Mouse (Mus musculus) intestine, embryonic 14.5 days (tissue): Measurements from ENCODE around the gene Gtf2h4. TPM values are rescaled to one million over a fixed set of nuclear protein-coding genes. Genes with fewer than 3 reads are reported as not detected.
A peak's percentile ranks its signal among the peaks of the same experiment; 100 is the strongest.

ENCODE experiments used
- ATAC-seq: fragments of 200-750 bp; cut with Nextera tagmentation; replicated peaks from 2 replicates; pipeline ENCODE4 v1.8.0; 2017; ENCODE audit warnings: low read depth, moderate number of reproducible peaks, moderate TSS enrichment, moderate library complexity; ENCODE audit not compliant: low FRiP score, low TSS enrichment
- DNase-seq: peaks from one replicate; pipeline ENCODE4 v3.0.0-alpha.2; 2018; ENCODE audit warnings: low spot score
- H3K27ac ChIP-seq: fragments of 300-500 bp; sonication (generic); 2 replicates; pipeline ENCODE4 v1.5.1; 2014; ENCODE audit warnings: low read depth, mild to moderate bottlenecking, control low read depth
- H3K27me3 ChIP-seq: fragments of 300-500 bp; sonication (generic); replicated peaks from 2 replicates; pipeline ENCODE4 v1.6.1; 2014; ENCODE audit warnings: low read length, control low read depth; ENCODE audit not compliant: control insufficient read depth, insufficient read depth
- H3K36me3 ChIP-seq: fragments of 300-500 bp; sonication (generic); 2 replicates; pipeline ENCODE4 v1.6.1; 2014; ENCODE audit warnings: low read length, control low read depth; ENCODE audit not compliant: control insufficient read depth, insufficient read depth
- H3K4me1 ChIP-seq: fragments of 300-500 bp; sonication (generic); replicated peaks from 2 replicates; pipeline ENCODE4 v1.6.1; 2014; ENCODE audit warnings: low read length, control low read depth, mixed read lengths; ENCODE audit not compliant: control insufficient read depth, insufficient read depth
- H3K4me2 ChIP-seq: fragments of 300-500 bp; sonication (generic); 2 replicates; pipeline ENCODE4 v1.6.1; 2014; ENCODE audit warnings: low read length
- H3K4me3 ChIP-seq: fragments of 300-500 bp; sonication (generic); 2 replicates; pipeline ENCODE4 v1.5.1; 2014; ENCODE audit warnings: low read depth, low read length, control low read depth, mixed read lengths
- H3K9ac ChIP-seq: fragments of 300-500 bp; sonication (generic); 2 replicates; pipeline ENCODE4 v1.6.1; 2014; ENCODE audit warnings: mild to moderate bottlenecking, low read length
- H3K9me3 ChIP-seq: fragments of 300-500 bp; sonication (generic); 2 replicates; pipeline ENCODE4 v1.6.1; 2016; ENCODE audit warnings: low read length, control low read depth; ENCODE audit not compliant: control insufficient read depth
- WGBS: fragments of 180-500 bp; shearing (Covaris S2); extraction: QIAGEN DNeasy Blood & Tissue Kit; methylation state at CpG from one replicate; pipeline ENCODE4 v1.1.7; 2014; 5-methylcytosine and 5-hydroxymethylcytosine counted together
- polyA plus RNA-seq: library from polyadenylated mRNA; unstranded; fragments of >200 nt; fragmentation: Nextera tagmentation; extraction: Ambion mirVana; gene quantifications from 2 replicates; pipeline ENCODE4 v1.2.1, GENCODE M21; 2014

Gene Gtf2h4
- polyA plus RNA-seq, 1 experiment from 2014 or later = 47.2 TPM

DNA sequence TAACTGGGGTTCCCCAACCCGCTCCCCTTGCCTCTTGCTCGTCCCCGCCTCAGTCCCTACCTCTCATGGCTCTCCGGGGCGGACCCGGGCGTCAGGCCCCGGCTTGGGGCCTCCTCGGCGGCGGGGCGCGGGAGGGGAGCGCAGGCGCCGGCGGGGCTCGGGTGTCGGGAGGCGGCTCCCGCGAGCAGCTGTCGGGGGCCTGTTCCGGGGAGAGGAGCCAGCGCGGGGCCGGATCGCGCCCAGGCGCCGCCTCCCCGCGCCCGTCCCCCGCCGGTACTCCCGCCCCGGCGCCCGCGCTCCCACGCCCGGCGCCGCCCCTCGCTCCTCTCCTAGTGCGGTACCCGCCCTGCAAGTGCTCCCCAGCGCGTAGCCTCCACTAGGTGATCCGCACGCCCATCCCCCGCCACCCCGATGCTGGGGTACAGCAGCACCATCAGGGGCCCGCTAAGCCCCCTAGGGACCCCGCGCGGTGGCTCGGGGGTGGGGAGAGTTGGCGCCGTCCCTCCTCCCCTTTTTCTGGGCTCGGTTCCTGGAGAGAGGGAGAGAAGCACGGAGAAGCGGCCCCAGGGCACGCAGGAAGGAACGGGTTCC lies 26.9 kb upstream of the Gtf2h4 start:
- H3K4me3 ChIP-seq = peak overlapping the region; percentile 62
- H3K27me3 ChIP-seq = no peaks in the 10 kb centered on the region
- H3K27ac ChIP-seq = peak overlapping the region; percentile 96
- peaks cover under 1% of the 10 kb centered on the region; the same call in 1 of the 2 replicates for H3K36me3 ChIP-seq
- peak overlapping the region; percentile 78 for H3K4me2 ChIP-seq
- ATAC-seq (peak; percentile 62), DNase-seq (peak; percentile 89)
- peaks cover under 1% of the 10 kb centered on the region; the same call in 1 of the 2 replicates for H3K9me3 ChIP-seq
- H3K9ac ChIP-seq = peak overlapping the region; percentile 60
- peaks cover 37% of the 10 kb centered on the region for H3K4me1 ChIP-seq
- WGBS = under 1% methylated on average over 28 of the region's 66 CpGs

DNA sequence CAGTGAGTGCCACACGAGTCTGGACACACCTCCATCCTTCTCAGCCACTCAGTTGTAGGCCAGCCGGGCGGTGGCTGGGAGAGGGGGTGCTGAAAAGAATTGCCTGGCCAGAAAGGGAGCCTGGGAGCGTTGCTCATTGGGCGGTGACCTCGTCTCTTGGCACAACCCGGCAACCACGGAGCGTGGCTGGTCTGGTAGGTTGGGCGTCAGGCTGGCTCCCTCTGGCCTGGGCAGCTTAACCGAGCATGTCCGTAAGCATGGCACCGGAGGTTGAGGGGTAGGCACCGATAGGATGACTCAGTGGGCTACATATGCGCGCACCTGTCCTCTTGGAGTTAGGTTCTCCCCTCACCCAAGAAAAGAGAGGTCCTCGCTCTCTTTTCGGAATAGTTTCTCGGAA lies 26.4 kb upstream of the Gtf2h4 start:
- peak; percentile 81 for DNase-seq
- Histone ChIP-seq H3K4me3 (peak overlapping the region; percentile 62), H3K4me1 (peaks cover 37% of the 10 kb centered on the region), H3K36me3 (peaks cover 6% of the 10 kb centered on the region; the same call in 1 of the 2 replicates), H3K9me3 (peaks cover 4% of the 10 kb centered on the region; the same call in 1 of the 2 replicates), H3K4me2 (peak overlapping the region; percentile 78), H3K9ac (peak overlapping the region; percentile 60), H3K27me3 (no peaks in the 10 kb centered on the region), H3K27ac (peak overlapping the region; percentile 96)
- 4% methylated on average over 19 of the region's 19 CpGs for WGBS
- no peak for ATAC-seq

DNA sequence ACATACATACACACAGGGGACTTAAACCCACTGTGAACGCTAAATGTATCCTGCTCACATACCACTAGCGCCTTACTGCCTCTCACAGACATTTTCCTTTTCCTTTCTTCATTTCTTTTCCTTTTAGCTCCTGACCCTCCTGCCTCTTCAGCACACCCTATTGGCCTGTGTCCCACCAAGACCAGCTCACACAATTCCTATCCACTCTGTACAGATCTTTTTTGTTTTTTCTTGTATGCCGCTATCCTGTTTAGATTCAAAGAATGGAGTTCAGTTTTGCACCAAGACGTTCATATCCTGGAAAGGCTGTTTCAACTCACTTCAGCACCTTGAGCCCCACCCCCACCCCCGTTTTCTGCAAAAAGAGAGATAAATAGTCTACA lies 25.0 kb upstream of the Gtf2h4 start:
- Histone ChIP-seq H3K27me3 (no peaks in the 10 kb centered on the region), H3K9ac (peak overlapping the region; percentile 27), H3K4me2 (peak overlapping the region; percentile 58), H3K9me3 (peaks cover 4% of the 10 kb centered on the region; the same call in 1 of the 2 replicates), H3K27ac (peak overlapping the region; percentile 86), H3K4me3 (peak overlapping the region; percentile 31), H3K36me3 (peaks cover 10% of the 10 kb centered on the region), H3K4me1 (peaks cover 37% of the 10 kb centered on the region)
- ATAC-seq (no peak), DNase-seq (no peak)
- 23% methylated on average over 5 of the region's 5 CpGs for WGBS

DNA sequence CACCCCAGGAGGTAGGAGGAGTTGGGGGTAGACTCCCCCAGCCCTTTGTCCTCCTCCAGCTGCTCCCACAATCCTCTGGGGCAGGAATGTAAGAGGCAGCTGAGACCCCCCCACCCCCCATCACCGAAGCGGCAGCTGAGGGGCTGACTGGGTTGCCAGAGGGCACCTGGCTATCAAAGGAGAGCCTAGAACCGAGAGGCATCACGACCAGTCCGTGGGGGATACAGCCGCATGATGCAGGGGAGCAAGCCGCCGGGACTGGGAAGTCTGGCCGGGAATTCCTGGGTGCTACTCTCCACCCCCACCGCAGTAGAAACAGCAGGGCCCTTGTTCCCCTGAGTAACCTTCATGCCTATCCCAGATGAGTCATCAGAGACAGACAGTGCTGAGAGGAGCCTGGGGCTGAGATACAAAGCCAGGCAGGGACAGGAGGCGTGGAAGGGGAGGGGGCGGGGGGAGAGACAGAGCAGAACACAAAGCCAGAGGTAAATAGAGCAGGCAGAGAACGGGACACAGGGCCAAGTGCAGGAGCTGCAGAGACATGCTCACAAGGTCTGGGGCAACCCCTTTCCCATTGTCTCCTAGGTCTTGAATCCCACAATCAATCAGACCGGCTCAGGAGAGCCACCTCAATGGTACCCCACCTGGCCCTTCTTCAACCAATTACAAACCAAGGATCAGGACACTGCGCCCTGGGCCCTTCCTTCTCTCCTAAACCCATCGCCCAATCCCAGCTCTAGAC lies 24.4 kb upstream of the Gtf2h4 start:
- Histone ChIP-seq H3K9ac (peak overlapping the region; percentile 27), H3K4me1 (peaks cover 35% of the 10 kb centered on the region), H3K4me3 (peak overlapping the region; percentile 31), H3K9me3 (peaks cover 4% of the 10 kb centered on the region; the same call in 1 of the 2 replicates), H3K4me2 (peak overlapping the region; percentile 58), H3K27ac (peak overlapping the region; percentile 86), H3K36me3 (peaks cover 16% of the 10 kb centered on the region), H3K27me3 (no peaks in the 10 kb centered on the region)
- peak; percentile 76 for DNase-seq
- ATAC-seq = peak; percentile 63
- 3% methylated on average over 16 of the region's 16 CpGs for WGBS

DNA sequence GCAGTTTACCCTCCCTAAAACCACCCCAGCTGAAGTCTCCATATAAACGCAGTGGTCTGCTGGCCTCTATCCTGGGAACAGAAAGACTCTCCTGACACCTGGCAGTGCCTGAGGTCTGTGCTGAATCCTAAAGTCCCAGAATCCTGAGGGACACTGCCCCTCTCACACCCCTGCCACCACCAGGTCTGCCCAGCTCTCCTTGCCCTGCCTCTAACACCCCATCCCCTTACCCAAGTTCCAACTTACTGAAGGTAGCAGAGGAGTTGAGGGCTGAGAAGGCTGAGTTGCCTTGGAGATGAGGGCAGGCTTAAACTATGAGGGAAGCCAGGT lies 23.9 kb upstream of the Gtf2h4 start:
- Histone ChIP-seq H3K9ac (peak overlapping the region; percentile 27), H3K4me2 (peak overlapping the region; percentile 58), H3K4me3 (peak overlapping the region; percentile 31), H3K36me3 (peaks cover 21% of the 10 kb centered on the region), H3K27me3 (no peaks in the 10 kb centered on the region), H3K4me1 (peaks cover 30% of the 10 kb centered on the region), H3K9me3 (peaks cover 4% of the 10 kb centered on the region; the same call in 1 of the 2 replicates), H3K27ac (peak overlapping the region; percentile 86)
- DNase-seq = no peak
- WGBS = 21% methylated on average over 1 of the region's 1 CpGs
- ATAC-seq = peak; percentile 21; the same call in 1 of the 2 replicates

DNA sequence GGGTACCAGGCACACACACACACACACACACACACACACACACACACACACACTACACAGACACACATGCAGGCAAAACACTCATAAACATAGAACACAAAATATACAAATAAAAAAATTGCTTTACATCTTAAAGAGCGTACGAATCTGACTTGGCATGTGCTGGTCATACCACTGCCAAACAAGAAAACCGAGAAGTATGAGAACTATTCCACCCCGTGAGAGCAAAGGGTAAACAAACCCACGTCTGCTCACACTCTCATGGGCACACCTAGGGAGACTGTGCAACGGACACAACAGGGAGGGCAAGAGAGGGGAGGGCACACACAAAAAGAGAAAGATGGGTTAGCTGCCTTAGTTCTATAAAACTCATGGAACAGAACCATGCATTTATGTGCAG lies 23.2 kb upstream of the Gtf2h4 start:
- H3K9ac ChIP-seq = no peak overlapping the region
- H3K4me2 ChIP-seq = peak overlapping the region; percentile 58
- no peak overlapping the region for H3K27ac ChIP-seq
- H3K27me3 ChIP-seq = no peaks in the 10 kb centered on the region
- H3K4me1 ChIP-seq = peaks cover 27% of the 10 kb centered on the region
- DNase-seq (no peak), ATAC-seq (no peak)
- peaks cover 28% of the 10 kb centered on the region for H3K36me3 ChIP-seq
- peak overlapping the region; percentile 31; the same call in 1 of the 2 replicates for H3K4me3 ChIP-seq
- WGBS = 33% methylated on average over 6 of the region's 6 CpGs
- H3K9me3 ChIP-seq = peaks cover 4% of the 10 kb centered on the region; the same call in 1 of the 2 replicates

DNA sequence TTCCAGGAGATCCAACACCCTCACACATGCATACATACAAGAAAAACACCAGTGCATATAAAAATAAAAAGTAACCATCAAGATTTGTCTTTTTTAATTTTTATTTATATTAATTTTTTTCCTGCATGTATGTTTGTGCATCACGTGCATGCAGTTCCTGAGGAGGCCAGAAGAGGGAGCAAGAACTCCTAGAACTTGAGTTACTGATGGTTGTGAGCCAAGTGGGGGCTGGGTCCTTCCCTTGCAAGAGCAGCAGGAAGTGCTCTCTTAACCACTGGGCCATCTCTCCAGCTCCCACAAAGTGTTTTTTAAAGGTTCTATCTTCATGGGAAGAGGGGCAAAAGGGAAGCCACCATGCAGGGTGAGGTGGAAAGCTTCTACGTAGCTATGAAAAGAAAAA lies 21.8 kb upstream of the Gtf2h4 start:
- H3K9me3 ChIP-seq = peaks cover 4% of the 10 kb centered on the region; the same call in 1 of the 2 replicates
- ATAC-seq (no peak), DNase-seq (no peak)
- no peak overlapping the region for H3K27ac ChIP-seq
- no peak overlapping the region for H3K9ac ChIP-seq
- peaks cover 42% of the 10 kb centered on the region for H3K36me3 ChIP-seq
- peaks cover 27% of the 10 kb centered on the region for H3K4me1 ChIP-seq
- H3K4me2 ChIP-seq = no peak overlapping the region
- WGBS = 91% methylated on average over 2 of the region's 2 CpGs
- no peaks in the 10 kb centered on the region for H3K27me3 ChIP-seq
- H3K4me3 ChIP-seq = no peak overlapping the region

DNA sequence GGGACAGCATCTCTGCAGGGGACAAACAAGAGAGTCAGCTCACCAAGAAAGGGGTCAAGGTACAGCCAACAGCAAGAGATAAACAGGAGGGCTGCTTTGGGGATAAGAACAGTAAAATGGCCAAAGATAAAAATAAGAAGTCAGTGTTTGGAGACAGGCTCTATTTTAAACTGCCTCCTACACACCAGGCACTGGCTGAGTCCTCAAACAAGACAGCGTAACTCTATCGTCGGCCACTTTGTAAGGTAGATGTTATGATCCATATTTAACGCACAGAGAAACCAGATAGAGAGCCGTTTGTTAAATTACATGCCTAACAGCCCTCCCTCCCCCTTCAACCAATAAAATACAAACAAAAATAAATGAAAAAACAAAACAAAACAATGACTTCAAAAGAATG lies 20.4 kb upstream of the Gtf2h4 start:
- H3K4me2 ChIP-seq = no peak overlapping the region
- DNase-seq (no peak), ATAC-seq (no peak)
- H3K27ac ChIP-seq = no peak overlapping the region
- 90% methylated on average over 5 of the region's 5 CpGs for WGBS
- H3K9ac ChIP-seq = no peak overlapping the region
- no peaks in the 10 kb centered on the region for H3K27me3 ChIP-seq
- peaks cover 4% of the 10 kb centered on the region; the same call in 1 of the 2 replicates for H3K9me3 ChIP-seq
- peaks cover 56% of the 10 kb centered on the region for H3K36me3 ChIP-seq
- H3K4me3 ChIP-seq = no peak overlapping the region
- peaks cover 19% of the 10 kb centered on the region for H3K4me1 ChIP-seq
